Mouse (Mus musculus) heart, embryonic 16.5 days (tissue): Measurements from ENCODE around the gene Kel. TPM values are rescaled to one million over a fixed set of nuclear protein-coding genes. Genes with fewer than 3 reads are reported as not detected.

ENCODE experiments used
- ATAC-seq: fragments of 200-750 bp; cut with Nextera tagmentation; replicated peaks from 2 replicates; pipeline ENCODE4 v1.8.0; 2017; ENCODE audit warnings: moderate number of reproducible peaks; ENCODE audit not compliant: insufficient read depth, low FRiP score; ENCODE audit errors: extremely low read depth
- H3K27ac ChIP-seq: fragments of 300-500 bp; sonication (generic); 2 replicates; pipeline ENCODE4 v1.5.1; 2014; ENCODE audit warnings: mild to moderate bottlenecking, low read length, control low read depth, moderate library complexity
- H3K27me3 ChIP-seq: fragments of 300-500 bp; sonication (generic); 2 replicates; pipeline ENCODE4 v1.6.1; 2014; ENCODE audit warnings: low read length, mixed read lengths; ENCODE audit not compliant: control insufficient read depth, insufficient read depth
- H3K36me3 ChIP-seq: fragments of 300-500 bp; sonication (generic); 2 replicates; pipeline ENCODE4 v1.6.1; 2014; ENCODE audit not compliant: control insufficient read depth, insufficient read depth
- H3K4me1 ChIP-seq: fragments of 300-500 bp; sonication (generic); 2 replicates; pipeline ENCODE4 v1.6.1; 2014; ENCODE audit warnings: low read length, mixed read lengths; ENCODE audit not compliant: control insufficient read depth, insufficient read depth
- H3K4me2 ChIP-seq: fragments of 300-500 bp; sonication (generic); 2 replicates; pipeline ENCODE4 v1.6.1; 2014; ENCODE audit warnings: low read depth, mild to moderate bottlenecking, control low read depth, low read length
- H3K4me3 ChIP-seq: fragments of 300-500 bp; sonication (generic); 2 replicates; pipeline ENCODE4 v1.5.1; 2014; ENCODE audit warnings: mild to moderate bottlenecking, control low read depth, low read length
- H3K9ac ChIP-seq: fragments of 300-500 bp; sonication (generic); 2 replicates; pipeline ENCODE4 v1.6.1; 2014; ENCODE audit warnings: low read length, control low read depth
- H3K9me3 ChIP-seq: fragments of 300-500 bp; sonication (generic); replicated peaks from 2 replicates; pipeline ENCODE4 v1.6.1; 2016; ENCODE audit warnings: low read length; ENCODE audit not compliant: control insufficient read depth
- WGBS: fragments of 180-500 bp; shearing (Covaris S2); extraction: QIAGEN DNeasy Blood & Tissue Kit; methylation state at CpG from one replicate; pipeline ENCODE4 v1.1.7; 2014; 5-methylcytosine and 5-hydroxymethylcytosine counted together
- polyA plus RNA-seq: library from polyadenylated mRNA; unstranded; fragments of >200 nt; fragmentation: Nextera tagmentation; extraction: Ambion mirVana; gene quantifications from 2 replicates; pipeline ENCODE4 v1.2.1, GENCODE M21; 2015

The Kel gene
- polyA plus RNA-seq, 1 experiment from 2014 or later: 1.8 TPM

GRCm38 (mm10) chr6:41658487-41658886, 45.7 kb downstream of the Kel start:
- Histone ChIP-seq H3K9ac (no peak overlapping the region), H3K9me3 (no peaks in the 10 kb centered on the region), H3K4me1 (no peaks in the 10 kb centered on the region), H3K4me2 (no peak overlapping the region), H3K27me3 (no peaks in the 10 kb centered on the region), H3K27ac (no peak overlapping the region), H3K4me3 (no peak overlapping the region), H3K36me3 (no peaks in the 10 kb centered on the region)
- no peak for ATAC-seq
- 52% methylated on average over 1 of the region's 1 CpGs for WGBS

GRCm38 (mm10) chr6:41654648-41655047, 49.5 kb downstream of the Kel start:
- no peak overlapping the region for H3K9ac ChIP-seq
- no peaks in the 10 kb centered on the region for H3K36me3 ChIP-seq
- 67% methylated on average over 8 of the region's 8 CpGs for WGBS
- no peaks in the 10 kb centered on the region for H3K9me3 ChIP-seq
- H3K4me2 ChIP-seq: no peak overlapping the region
- H3K4me3 ChIP-seq: no peak overlapping the region
- no peak for ATAC-seq
- H3K27me3 ChIP-seq: no peaks in the 10 kb centered on the region
- H3K27ac ChIP-seq: no peak overlapping the region
- no peaks in the 10 kb centered on the region for H3K4me1 ChIP-seq

GRCm38 (mm10) chr6:41653173-41653572, 51.0 kb downstream of the Kel start:
- WGBS: 77% methylated on average over 5 of the region's 5 CpGs
- no peak for ATAC-seq
- Histone ChIP-seq H3K27ac (no peak overlapping the region), H3K4me1 (no peaks in the 10 kb centered on the region), H3K36me3 (no peaks in the 10 kb centered on the region), H3K9me3 (no peaks in the 10 kb centered on the region), H3K27me3 (no peaks in the 10 kb centered on the region), H3K9ac (no peak overlapping the region), H3K4me2 (no peak overlapping the region), H3K4me3 (no peak overlapping the region)

- H3K4me3 ChIP-seq: no peak overlapping the region
- no peak overlapping the region for H3K9ac ChIP-seq
- H3K9me3 ChIP-seq: no peaks in the 10 kb centered on the region
- no peak overlapping the region for H3K27ac ChIP-seq
- H3K4me2 ChIP-seq: no peak overlapping the region
- no peaks in the 10 kb centered on the region for H3K27me3 ChIP-seq
- H3K4me1 ChIP-seq: no peaks in the 10 kb centered on the region
- no peak for ATAC-seq
- H3K36me3 ChIP-seq: no peaks in the 10 kb centered on the region
Observed at GRCm38 (mm10) chr6:41646672-41647071, 57.5 kb downstream of the Kel start.

- no peaks in the 10 kb centered on the region for H3K4me1 ChIP-seq
Observed at GRCm38 (mm10) chr6:41646220-41646619, 57.9 kb downstream of the Kel start.

GRCm38 (mm10) chr6:41643227-41643626, 60.9 kb downstream of the Kel start:
- H3K4me3 ChIP-seq: no peak overlapping the region
- H3K9ac ChIP-seq: no peak overlapping the region
- no peak overlapping the region for H3K4me2 ChIP-seq
- no peaks in the 10 kb centered on the region for H3K27me3 ChIP-seq
- no peaks in the 10 kb centered on the region for H3K9me3 ChIP-seq
- H3K4me1 ChIP-seq: no peaks in the 10 kb centered on the region
- H3K36me3 ChIP-seq: no peaks in the 10 kb centered on the region
- no peak for ATAC-seq
- no peak overlapping the region for H3K27ac ChIP-seq
- WGBS: 77% methylated on average over 3 of the region's 3 CpGs

More at GRCm38 (mm10) chr6:41646220-41646619, 57.9 kb downstream of the Kel start:
- H3K27ac ChIP-seq: no peak overlapping the region
- ATAC-seq: no peak
- 78% methylated on average over 3 of the region's 3 CpGs for WGBS
- no peaks in the 10 kb centered on the region for H3K9me3 ChIP-seq
- H3K4me3 ChIP-seq: no peak overlapping the region
- no peaks in the 10 kb centered on the region for H3K36me3 ChIP-seq
- no peak overlapping the region for H3K4me2 ChIP-seq
- no peak overlapping the region for H3K9ac ChIP-seq
- H3K27me3 ChIP-seq: no peaks in the 10 kb centered on the region

GRCm38 (mm10) chr6:41642765-41643164, 61.4 kb downstream of the Kel start:
- H3K4me3 ChIP-seq: no peak overlapping the region
- 73% methylated on average over 4 of the region's 4 CpGs for whole genome bisulfite sequencing
- H3K27ac ChIP-seq: no peak overlapping the region

GRCm38 (mm10) chr6:41641173-41641866, 62.8 kb downstream of the Kel start:
- no peak overlapping the region for H3K27ac ChIP-seq
- no peak overlapping the region for H3K4me2 ChIP-seq
- H3K4me3 ChIP-seq: no peak overlapping the region
- WGBS: 55% methylated on average over 6 of the region's 6 CpGs
- H3K9ac ChIP-seq: no peak overlapping the region
- ATAC-seq: no peak
- no peaks in the 10 kb centered on the region for H3K27me3 ChIP-seq
- H3K4me1 ChIP-seq: no peaks in the 10 kb centered on the region
- no peaks in the 10 kb centered on the region for H3K9me3 ChIP-seq
- no peaks in the 10 kb centered on the region for H3K36me3 ChIP-seq

More at GRCm38 (mm10) chr6:41642765-41643164, 61.4 kb downstream of the Kel start:
- Histone ChIP-seq H3K9me3 (no peaks in the 10 kb centered on the region), H3K9ac (no peak overlapping the region), H3K4me1 (no peaks in the 10 kb centered on the region), H3K27me3 (no peaks in the 10 kb centered on the region), H3K4me2 (no peak overlapping the region), H3K36me3 (no peaks in the 10 kb centered on the region)
- no peak for ATAC-seq

GRCm38 (mm10) chr6:41640449-41640848, 63.7 kb downstream of the Kel start:
- ATAC-seq: no peak
- Histone ChIP-seq H3K27ac (no peak overlapping the region), H3K9me3 (no peaks in the 10 kb centered on the region), H3K4me2 (no peak overlapping the region), H3K27me3 (no peaks in the 10 kb centered on the region), H3K9ac (no peak overlapping the region), H3K36me3 (no peaks in the 10 kb centered on the region), H3K4me3 (no peak overlapping the region), H3K4me1 (no peaks in the 10 kb centered on the region)
- WGBS: 81% methylated on average over 3 of the region's 3 CpGs
